Mouse (Mus musculus): ENCODE results near the gene Aamdc.

Gene Aamdc

GRCm38 (mm10) chr7:97514786-97515185 lies 64.5 kb downstream of the Aamdc start:
- no peak for DNase-seq (ENCODE audit: extremely low spot score, low read depth, low spot score)

- DNase-seq (ENCODE audit: extremely low spot score, low read depth, low spot score): no peak
Observed at GRCm38 (mm10) chr7:97500555-97501209, 78.6 kb downstream of the Aamdc start.

All from hindlimb bud, embryonic 11.5 days (tissue).